Mouse (Mus musculus) hindbrain, embryonic 14.5 days (tissue): ENCODE measurements around the gene Lrig3. TPM values are rescaled to one million over a fixed set of nuclear protein-coding genes. Genes with fewer than 3 reads are reported as not detected.

Experiments used
- ATAC-seq: fragments of 200-750 bp; cut with Nextera tagmentation; 2 replicates; pipeline ENCODE4 v1.8.0; 2017; ENCODE audit warnings: moderate number of reproducible peaks, mild to moderate bottlenecking, moderate TSS enrichment, moderate library complexity; ENCODE audit not compliant: low FRiP score
- DNase-seq: peaks from one replicate; pipeline ENCODE4 v3.0.0-alpha.2; 2015; ENCODE audit warnings: low spot score
- H3K27ac ChIP-seq: fragments of 300-500 bp; sonication (generic); 2 replicates; pipeline ENCODE4 v1.5.1; 2014; ENCODE audit warnings: mild to moderate bottlenecking, moderate library complexity
- H3K27me3 ChIP-seq: fragments of 300-500 bp; sonication (generic); 2 replicates; pipeline ENCODE4 v1.6.1; 2014; ENCODE audit warnings: mild to moderate bottlenecking, low read length, mixed read lengths; ENCODE audit not compliant: control insufficient read depth, insufficient read depth
- H3K36me3 ChIP-seq: fragments of 300-500 bp; sonication (generic); replicated peaks from 2 replicates; pipeline ENCODE4 v1.6.1; 2014; ENCODE audit not compliant: control insufficient read depth, insufficient read depth
- H3K4me1 ChIP-seq: fragments of 300-500 bp; sonication (generic); replicated peaks from 2 replicates; pipeline ENCODE4 v1.6.1; 2014; ENCODE audit warnings: antibody characterized with exemption, low read length, mixed read lengths; ENCODE audit not compliant: control insufficient read depth, insufficient read depth
- H3K4me2 ChIP-seq: fragments of 300-500 bp; sonication (generic); replicated peaks from 2 replicates; pipeline ENCODE4 v1.6.1; 2014; ENCODE audit warnings: mild to moderate bottlenecking, moderate library complexity
- H3K4me3 ChIP-seq: fragments of 300-500 bp; sonication (generic); replicated peaks from 2 replicates; pipeline ENCODE4 v1.5.1; 2014; ENCODE audit warnings: mild to moderate bottlenecking, low read length
- H3K9ac ChIP-seq: fragments of 300-500 bp; sonication (generic); 2 replicates; pipeline ENCODE4 v1.6.1; 2014
- H3K9me3 ChIP-seq: fragments of 300-500 bp; sonication (generic); 2 replicates; pipeline ENCODE4 v1.6.1; 2016; ENCODE audit warnings: low read length; ENCODE audit not compliant: control insufficient read depth
- WGBS: fragments of 180-500 bp; shearing (Covaris S2); extraction: QIAGEN DNeasy Blood & Tissue Kit; methylation state at CpG from one replicate; pipeline ENCODE4 v1.1.7; 2014; 5-methylcytosine and 5-hydroxymethylcytosine counted together
- polyA plus RNA-seq: library from polyadenylated mRNA; unstranded; fragments of >200 nt; fragmentation: Nextera tagmentation; extraction: Ambion mirVana; gene quantifications from 2 replicates; pipeline ENCODE4 v1.2.1, GENCODE M21; 2014

Gene Lrig3
- polyA plus RNA-seq, 1 experiment from 2014 or later, result 4.4 TPM

GRCm38 (mm10) chr10:125973726-125974125, 7.8 kb downstream of the Lrig3 start:
- no peaks in the 10 kb centered on the region for H3K9me3 ChIP-seq
- peaks cover 6% of the 10 kb centered on the region; the same call in 1 of the 2 replicates for H3K4me1 ChIP-seq
- no peak overlapping the region for H3K4me2 ChIP-seq
- H3K4me3 ChIP-seq, result no peak overlapping the region
- no peak for ATAC-seq
- 79% methylated on average over 7 of the region's 7 CpGs for WGBS
- H3K27ac ChIP-seq, result no peak overlapping the region
- H3K36me3 ChIP-seq, result no peaks in the 10 kb centered on the region
- no peak overlapping the region for H3K9ac ChIP-seq
- no peaks in the 10 kb centered on the region for H3K27me3 ChIP-seq
- no peak for DNase-seq

- 93% methylated on average over 5 of the region's 5 CpGs for WGBS
- Histone ChIP-seq H3K4me3 (no peak overlapping the region), H3K9ac (no peak overlapping the region), H3K4me2 (no peak overlapping the region), H3K4me1 (no peaks in the 10 kb centered on the region), H3K27ac (no peak overlapping the region), H3K36me3 (no peaks in the 10 kb centered on the region), H3K9me3 (no peaks in the 10 kb centered on the region), H3K27me3 (no peaks in the 10 kb centered on the region)
- ATAC-seq (no peak), DNase-seq (no peak)
These were observed 16.0 kb downstream of the Lrig3 start for GRCm38 (mm10) chr10:125981938-125982337.

GRCm38 (mm10) chr10:125984473-125985035, 18.6 kb downstream of the Lrig3 start:
- Histone ChIP-seq H3K27ac (no peak overlapping the region), H3K4me3 (no peak overlapping the region), H3K27me3 (no peaks in the 10 kb centered on the region), H3K4me1 (no peaks in the 10 kb centered on the region), H3K9ac (no peak overlapping the region), H3K9me3 (no peaks in the 10 kb centered on the region), H3K36me3 (no peaks in the 10 kb centered on the region), H3K4me2 (no peak overlapping the region)
- ATAC-seq, result no peak
- WGBS, result 83% methylated on average over 9 of the region's 9 CpGs
- DNase-seq, result no peak

DNA sequence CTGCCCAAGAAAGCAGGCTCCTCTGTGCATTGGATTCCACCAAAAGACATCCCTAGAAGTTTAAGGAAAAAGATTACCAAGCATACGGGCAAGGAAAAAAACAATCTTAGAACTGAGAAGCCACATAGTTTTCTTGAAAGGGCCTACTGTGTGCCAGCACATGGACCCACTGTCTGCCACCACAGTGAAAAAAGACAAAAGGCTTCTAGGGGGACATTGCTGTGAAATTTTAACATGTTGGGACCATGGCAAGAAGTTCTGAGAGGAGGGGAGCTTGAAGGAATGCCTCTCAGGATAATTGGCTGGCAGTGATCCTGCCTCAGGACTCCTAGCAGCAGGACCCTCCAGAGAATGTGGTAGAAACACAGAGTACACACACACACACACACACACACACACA, 19.8 kb downstream of the Lrig3 start:
- Histone ChIP-seq H3K27me3 (no peaks in the 10 kb centered on the region), H3K4me3 (no peak overlapping the region), H3K9ac (no peak overlapping the region), H3K9me3 (no peaks in the 10 kb centered on the region), H3K4me1 (no peaks in the 10 kb centered on the region), H3K4me2 (no peak overlapping the region), H3K27ac (no peak overlapping the region), H3K36me3 (no peaks in the 10 kb centered on the region)
- no peak for ATAC-seq
- no peak for DNase-seq
- WGBS, result 88% methylated on average over 1 of the region's 1 CpGs

- ATAC-seq (no peak), DNase-seq (no peak)
- Histone ChIP-seq H3K4me2 (no peak overlapping the region), H3K27me3 (no peaks in the 10 kb centered on the region), H3K4me3 (no peak overlapping the region), H3K9ac (no peak overlapping the region), H3K27ac (no peak overlapping the region), H3K9me3 (no peaks in the 10 kb centered on the region), H3K36me3 (no peaks in the 10 kb centered on the region), H3K4me1 (no peaks in the 10 kb centered on the region)
- WGBS, result 98% methylated on average over 9 of the region's 9 CpGs
These were observed 20.5 kb downstream of the Lrig3 start for GRCm38 (mm10) chr10:125986443-125986842.

DNA sequence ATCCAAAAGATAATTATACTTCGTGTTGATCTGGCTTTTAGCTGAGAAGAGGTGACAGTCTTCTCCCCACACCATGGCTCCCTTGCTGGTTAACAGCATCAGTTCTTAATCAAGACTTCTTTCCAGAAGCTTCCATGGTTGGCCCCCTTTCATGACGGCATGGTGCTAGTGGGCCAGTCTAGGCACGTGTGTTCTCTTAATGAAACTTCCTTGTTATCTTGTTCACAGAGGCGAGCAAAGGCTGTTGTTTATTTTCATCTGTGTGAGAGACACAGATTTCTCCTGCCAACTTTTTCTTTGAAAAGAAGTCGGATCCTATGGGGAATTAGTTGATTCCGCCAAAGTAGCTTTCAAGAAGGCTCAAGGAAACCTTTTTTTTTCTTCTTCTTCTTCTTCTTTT, 21.3 kb downstream of the Lrig3 start:
- WGBS, result 84% methylated on average over 6 of the region's 6 CpGs
- no peaks in the 10 kb centered on the region for H3K4me1 ChIP-seq
- no peak overlapping the region for H3K27ac ChIP-seq
- H3K4me3 ChIP-seq, result no peak overlapping the region
- no peak overlapping the region for H3K9ac ChIP-seq
- H3K9me3 ChIP-seq, result no peaks in the 10 kb centered on the region
- DNase-seq (no peak), ATAC-seq (no peak)
- no peaks in the 10 kb centered on the region for H3K27me3 ChIP-seq
- no peaks in the 10 kb centered on the region for H3K36me3 ChIP-seq
- no peak overlapping the region for H3K4me2 ChIP-seq

GRCm38 (mm10) chr10:125988037-125988436, 22.1 kb downstream of the Lrig3 start:
- 93% methylated on average over 11 of the region's 11 CpGs for WGBS
- no peak overlapping the region for H3K9ac ChIP-seq
- H3K27me3 ChIP-seq, result no peaks in the 10 kb centered on the region
- no peaks in the 10 kb centered on the region for H3K36me3 ChIP-seq
- no peaks in the 10 kb centered on the region for H3K4me1 ChIP-seq
- DNase-seq (no peak), ATAC-seq (no peak)
- no peak overlapping the region for H3K4me2 ChIP-seq
- H3K27ac ChIP-seq, result no peak overlapping the region
- no peak overlapping the region for H3K4me3 ChIP-seq
- H3K9me3 ChIP-seq, result no peaks in the 10 kb centered on the region

- Histone ChIP-seq H3K9ac (no peak overlapping the region), H3K9me3 (no peaks in the 10 kb centered on the region)
- no peak for DNase-seq
These were observed 23.9 kb downstream of the Lrig3 start for GRCm38 (mm10) chr10:125989890-125990289.

DNA sequence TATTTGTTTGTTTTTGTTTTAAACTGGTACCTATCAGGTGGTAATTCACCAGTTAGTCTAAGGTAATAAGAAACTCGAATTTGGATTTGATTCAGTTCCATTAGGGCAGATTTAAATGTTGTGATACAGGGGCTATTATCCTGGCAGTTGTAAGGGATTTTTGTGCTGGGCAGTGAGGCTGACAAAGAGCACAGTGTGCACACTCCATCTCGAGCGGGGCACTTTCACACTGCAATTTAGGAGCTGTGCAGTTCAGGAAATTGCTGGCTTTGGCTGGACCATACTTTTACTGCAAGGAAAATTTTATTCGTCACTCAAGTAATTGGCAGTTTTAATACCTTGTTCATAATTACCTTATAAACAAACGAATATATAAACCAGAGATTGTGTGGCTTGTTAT, 24.4 kb downstream of the Lrig3 start:
- Histone ChIP-seq H3K27ac (no peak overlapping the region), H3K4me3 (no peak overlapping the region), H3K4me1 (no peaks in the 10 kb centered on the region), H3K9me3 (no peaks in the 10 kb centered on the region), H3K27me3 (no peaks in the 10 kb centered on the region), H3K4me2 (no peak overlapping the region), H3K36me3 (no peaks in the 10 kb centered on the region), H3K9ac (no peak overlapping the region)
- no peak for ATAC-seq
- 64% methylated on average over 5 of the region's 5 CpGs for WGBS
- DNase-seq, result no peak

More at GRCm38 (mm10) chr10:125989890-125990289, 23.9 kb downstream of the Lrig3 start:
- no peaks in the 10 kb centered on the region for H3K36me3 ChIP-seq
- H3K27me3 ChIP-seq, result no peaks in the 10 kb centered on the region
- H3K27ac ChIP-seq, result no peak overlapping the region
- WGBS, result 56% methylated on average over 7 of the region's 7 CpGs
- no peaks in the 10 kb centered on the region for H3K4me1 ChIP-seq
- ATAC-seq, result no peak
- no peak overlapping the region for H3K4me2 ChIP-seq
- no peak overlapping the region for H3K4me3 ChIP-seq

DNA sequence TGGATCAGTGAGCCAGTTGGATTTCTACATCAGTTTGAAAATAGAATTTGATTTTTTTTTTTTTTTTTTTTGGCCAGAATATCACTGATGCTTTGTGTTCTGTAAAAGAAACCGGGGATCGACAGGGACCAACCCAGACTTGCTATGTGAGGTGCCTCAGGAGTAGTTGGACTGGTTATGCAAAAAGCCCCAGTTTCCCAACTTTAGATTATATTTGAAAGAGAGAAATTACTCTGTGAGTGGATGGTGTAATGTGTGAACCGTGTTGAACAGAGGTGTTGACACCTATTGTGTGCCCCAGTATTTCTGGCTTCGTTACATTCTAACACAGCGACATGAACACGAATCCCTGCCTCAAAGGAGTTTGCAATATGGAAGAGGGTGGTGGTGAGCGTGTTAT, 25.9 kb downstream of the Lrig3 start:
- H3K9ac ChIP-seq, result no peak overlapping the region
- H3K36me3 ChIP-seq, result no peaks in the 10 kb centered on the region
- no peak for ATAC-seq
- no peak overlapping the region for H3K4me2 ChIP-seq
- DNase-seq, result no peak
- no peak overlapping the region for H3K27ac ChIP-seq
- H3K4me3 ChIP-seq, result no peak overlapping the region
- no peaks in the 10 kb centered on the region for H3K4me1 ChIP-seq
- no peaks in the 10 kb centered on the region for H3K9me3 ChIP-seq
- 95% methylated on average over 7 of the region's 7 CpGs for WGBS
- no peaks in the 10 kb centered on the region for H3K27me3 ChIP-seq
